In the genomic region with DNA sequence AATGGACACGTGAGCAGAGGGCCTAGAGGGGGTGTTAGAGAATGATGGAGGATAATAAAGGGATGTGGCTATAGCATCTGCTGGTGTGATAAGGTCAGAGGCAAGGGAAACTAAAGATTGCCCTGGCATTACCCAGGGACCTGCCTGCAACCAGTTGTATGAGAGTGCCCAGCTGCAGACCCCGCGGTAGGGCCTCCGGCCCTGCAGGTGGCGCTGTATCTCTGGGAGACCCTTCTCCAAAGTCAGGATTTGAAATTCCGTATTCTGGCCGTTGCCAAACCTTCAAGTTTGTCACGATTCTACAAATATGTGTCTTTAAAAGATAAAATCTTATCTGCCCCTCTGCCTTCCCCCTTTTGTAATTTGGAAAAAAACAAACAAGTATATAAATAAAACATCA, we compare ENCODE assay signal across 19 mouse cellular contexts. TPM values are rescaled to one million over a fixed set of nuclear protein-coding genes. Genes with fewer than 3 reads are reported as not detected.
DNase-seq lines count a peak whose midpoint lies in the region; TF ChIP-seq lines count a peak whose summit lies in the region.
"Had no signal": no experiment of that assay in that cellular context is flagged by ENCODE, and none has a peak within 500 bp of the region (broad histone marks: within the 10 kb centered on the region; RNA-seq: fewer than 3 reads in every experiment).

No protein-coding gene starts in this region.

- H3K36me3 ChIP-seq in heart, adult 2 months (ENCODE audit: control insufficient read depth, insufficient read depth, low read length): no peaks in the 10 kb centered on the region
- no peaks in the 10 kb centered on the region for H3K36me3 ChIP-seq in testis, adult 2 months (ENCODE audit: control insufficient read depth, insufficient read depth, low read length)
- H3K36me3 ChIP-seq: forebrain, embryonic 15.5 days; heart, embryonic 15.5 days; lung, embryonic 15.5 days had no signal

- no peak for TF ChIP-seq POLR2A in heart, adult 2 months (IDR thresholded peaks at IDR 0.05; ENCODE audit: insufficient read depth, low read depth, low read length)
- no peak for TF ChIP-seq POLR2A in testis, adult 2 months (IDR thresholded peaks at IDR 0.05; ENCODE audit: control insufficient read depth, low read depth, low read length)

- no peak overlapping the region for H3K27ac ChIP-seq in heart, adult 2 months
- peak overlapping the region; percentile 72; the same call in 1 of the 2 replicates for H3K27ac ChIP-seq in testis, adult 2 months (ENCODE audit: control insufficient read depth, insufficient read depth, low read depth, low read length)
- H3K27ac ChIP-seq: forebrain, embryonic 15.5 days; heart, embryonic 15.5 days; lung, embryonic 15.5 days had no signal

- intact Hi-C loops in heart, adult 2 months (cut with DNase I): no loop called here

- H3K4me3 ChIP-seq in heart, adult 2 months: no peak overlapping the region
- H3K4me3 ChIP-seq in testis, adult 2 months (ENCODE audit: control insufficient read depth, low read depth, low read length): peak overlapping the region; percentile 7; the same call in 1 of the 2 replicates
- H3K4me3 ChIP-seq: forebrain, embryonic 15.5 days; heart, embryonic 15.5 days; lung, embryonic 15.5 days; myocyte had no signal

- peak; percentile 30 for TF ChIP-seq CTCF in heart, adult 2 months (IDR thresholded peaks at IDR 0.05)
- peak; percentile 74 for TF ChIP-seq CTCF in testis, adult 2 months (IDR thresholded peaks at IDR 0.05; ENCODE audit: control insufficient read depth, insufficient read depth, insufficient replicate concordance, low read depth, low read length)

- TF ChIP-seq EP300 in heart, adult 2 months (IDR thresholded peaks at IDR 0.05; ENCODE audit: insufficient read depth, low read depth, low read length): no peak

- no peak for DNase-seq in heart, adult 2 months
- no peak for DNase-seq in heart, adult 18-20 months
- DNase-seq in right cerebral cortex, postnatal 4 days: peak; percentile 11
- no peak for DNase-seq in right cerebral cortex, adult 18-20 months
- DNase-seq in NIH3T3 (ENCODE audit: low read depth): peak; percentile 28
- no peak for DNase-seq in urinary bladder, adult 18-20 months (ENCODE audit: low spot score in 2 of 2)
- no peak for DNase-seq in urinary bladder, postnatal 25 days (ENCODE audit: low spot score)
- DNase-seq: cerebellum, adult 8-10 months; kidney, adult 11 months; kidney, postnatal 36 days; layer of hippocampus, postnatal 36 days; right cerebral cortex, postnatal 25 days had no signal

- no peaks in the 10 kb centered on the region for H3K4me1 ChIP-seq in heart, adult 2 months (ENCODE audit: control insufficient read depth, insufficient read depth, low read length)
- H3K4me1 ChIP-seq in testis, adult 2 months (ENCODE audit: control insufficient read depth, insufficient read depth, low read length): peaks cover 3% of the 10 kb centered on the region
- H3K4me1 ChIP-seq: forebrain, embryonic 15.5 days; heart, embryonic 15.5 days had no signal

- H3K9ac ChIP-seq in heart, adult 2 months (ENCODE audit: low read depth, low read length): no peak overlapping the region
- H3K9ac ChIP-seq: forebrain, embryonic 15.5 days; heart, embryonic 15.5 days; lung, embryonic 15.5 days had no signal

- no peaks in the 10 kb centered on the region for H3K27me3 ChIP-seq in heart, adult 2 months (ENCODE audit: control insufficient read depth, insufficient read depth, low read length)
- H3K27me3 ChIP-seq in testis, adult 2 months (ENCODE audit: control insufficient read depth, insufficient read depth, low read length): no peaks in the 10 kb centered on the region
- H3K27me3 ChIP-seq: forebrain, embryonic 15.5 days had no signal

- whole genome bisulfite sequencing in heart, adult 2 months: 71% methylated on average over 8 of the region's 8 CpGs

- H3K79me2 ChIP-seq in heart, adult 2 months (replicated peaks; ENCODE audit: control insufficient read depth, insufficient read depth, low read length): no peaks in the 10 kb centered on the region

RNA-seq across cellular contexts. Expression of a gene that starts 5.9 kb away (rescaled TPM):
- not detected for total RNA-seq in heart, adult 2 months (2021)
- 0.47 TPM in 1 of 2 replicates, not detected in the other for polyA plus RNA-seq in heart, adult 2 months (2012; rRNA removed)
- not detected for total RNA-seq in heart, adult 18-20 months (2021)
- polyA plus RNA-seq in testis, adult 2 months (2012; rRNA removed): 0.23 and 0.44 TPM in 2 replicates
- total RNA-seq: gastrocnemius, postnatal 4 days had no signal
- polyA plus RNA-seq: limb, embryonic 11.5 days; myocyte had no signal

Comparison
In these comparisons a context has a peak if more than half of its experiments do, and no peak if none do; other contexts are left out.
1. DNase-seq: peak in right cerebral cortex, postnatal 4 days (single experiment) and NIH3T3 (single experiment); none in heart, adult 2 months (0 of 2), heart, adult 18-20 months (0 of 2), right cerebral cortex, adult 18-20 months (single experiment), urinary bladder, adult 18-20 months (0 of 2) and urinary bladder, postnatal 25 days (single experiment).